7 mouse cellular contexts compared by ENCODE assay signal in the genomic region with DNA sequence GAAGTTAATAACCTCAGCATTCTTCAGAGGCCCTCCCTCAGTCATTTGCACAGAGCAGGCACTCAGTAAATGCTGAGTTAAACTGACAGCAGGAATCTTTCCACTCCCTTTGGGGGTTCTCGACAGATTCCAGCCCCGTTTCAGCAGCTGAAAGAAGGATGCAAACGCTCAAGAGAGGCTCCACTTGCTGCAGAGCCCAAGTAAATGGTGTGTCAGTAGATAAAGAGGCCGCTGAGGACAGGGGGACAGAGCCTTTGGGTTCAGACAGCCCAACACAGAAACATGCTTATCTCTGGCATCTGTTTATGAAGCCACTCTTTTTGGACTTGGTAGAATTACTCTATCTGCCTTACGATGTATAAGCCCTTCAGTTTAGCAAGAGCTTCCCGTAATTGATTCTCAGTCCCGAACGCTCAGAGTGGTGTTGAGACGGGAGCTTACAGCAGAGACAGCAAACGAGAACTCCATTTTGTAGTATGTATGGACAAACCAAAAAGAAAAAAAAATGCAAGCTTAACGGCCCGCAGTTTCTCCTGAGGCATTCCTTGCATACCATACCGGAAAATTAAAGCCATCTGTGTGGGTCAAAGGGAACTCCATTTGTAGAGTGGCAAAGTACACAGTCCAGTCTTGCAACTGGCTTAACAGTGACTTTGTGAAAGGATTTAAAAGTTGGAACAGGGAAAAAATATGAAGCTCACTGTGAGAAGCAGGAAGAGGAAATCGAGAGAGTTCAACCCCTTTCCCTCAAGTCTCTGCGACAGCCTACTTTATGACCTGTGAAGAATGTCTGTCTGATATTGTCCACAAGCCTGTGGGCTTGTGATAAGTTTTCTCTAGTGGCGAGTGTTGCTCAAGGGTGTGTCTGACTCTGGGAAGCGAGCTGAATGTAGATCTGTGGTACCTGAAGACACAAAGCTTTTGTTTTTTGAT. TPM values are rescaled to one million over a fixed set of nuclear protein-coding genes. Genes with fewer than 3 reads are reported as not detected.
DNase-seq lines count a peak whose midpoint lies in the region; ATAC-seq and TF ChIP-seq lines count a peak whose summit lies in the region.

No protein-coding gene starts in this region.

- peak; percentile 17 for DNase-seq in c-Kit-positive CD71-positive TER-119-positive erythroid progenitor cells, embryonic 14.5 days (ENCODE audit: low spot score)
- DNase-seq in kidney, adult 2 months: peak; percentile 52
- DNase-seq in right cerebral cortex, postnatal 14 days: no peak
- DNase-seq in right cerebral cortex, postnatal 36 days (ENCODE audit: low spot score in 2 of 2): no peak
- DNase-seq in cerebellum, adult 11 months: no peak

- TF ChIP-seq CTCF in kidney, adult 2 months (conservative IDR thresholded peaks at IDR 0.05; ENCODE audit: insufficient read depth, insufficient read length, low read depth, low read length): no peak

- H3K9ac ChIP-seq in embryonic facial prominence, embryonic 13.5 days: peak overlapping the region; percentile 0; the same call in 1 of the 2 replicates
- peak overlapping the region; percentile 43; the same call in 1 of the 2 replicates for H3K9ac ChIP-seq in lung, embryonic 16.5 days (ENCODE audit: low read length)

- H3K4me3 ChIP-seq in embryonic facial prominence, embryonic 13.5 days: peak overlapping the region; percentile 9
- no peak overlapping the region for H3K4me3 ChIP-seq in kidney, adult 2 months (ENCODE audit: insufficient read depth, low read depth, low read length)
- H3K4me3 ChIP-seq in lung, embryonic 16.5 days (ENCODE audit: low read length): no peak overlapping the region

- WGBS in embryonic facial prominence, embryonic 13.5 days: 13% methylated on average over 17 of the region's 17 CpGs
- WGBS in kidney, adult 2 months: 33% methylated on average over 17 of the region's 17 CpGs
- 11% methylated on average over 17 of the region's 17 CpGs for WGBS in lung, embryonic 16.5 days

- H3K4me1 ChIP-seq in embryonic facial prominence, embryonic 13.5 days: peaks cover 56% of the 10 kb centered on the region
- H3K4me1 ChIP-seq in kidney, adult 2 months (ENCODE audit: control insufficient read depth, insufficient read depth, low read length): peaks cover 11% of the 10 kb centered on the region; the same call in 1 of the 2 replicates
- peaks cover 33% of the 10 kb centered on the region for H3K4me1 ChIP-seq in lung, embryonic 16.5 days (replicated peaks; ENCODE audit: control insufficient read depth, insufficient read depth, low read length)

- no peak for TF ChIP-seq POLR2A in kidney, adult 2 months (IDR thresholded peaks at IDR 0.05; ENCODE audit: low read depth, low read length)

- H3K9me3 ChIP-seq in embryonic facial prominence, embryonic 13.5 days: no peaks in the 10 kb centered on the region
- no peaks in the 10 kb centered on the region for H3K9me3 ChIP-seq in lung, embryonic 16.5 days (ENCODE audit: control insufficient read depth, low read length)

- ATAC-seq in embryonic facial prominence, embryonic 13.5 days (ENCODE audit: insufficient number of reproducible peaks, insufficient read depth, low FRiP score, low TSS enrichment, low read depth): no peak; the same call in 1 of the 2 replicates
- ATAC-seq in lung, embryonic 16.5 days (ENCODE audit: low read depth): peak; percentile 73

- peak overlapping the region; percentile 95 for H3K27ac ChIP-seq in embryonic facial prominence, embryonic 13.5 days
- peak overlapping the region; percentile 59 for H3K27ac ChIP-seq in kidney, adult 2 months (ENCODE audit: insufficient read depth, low read depth, low read length)
- H3K27ac ChIP-seq in lung, embryonic 16.5 days (ENCODE audit: low read length): peak overlapping the region; percentile 81

- H3K27me3 ChIP-seq in embryonic facial prominence, embryonic 13.5 days: no peaks in the 10 kb centered on the region
- H3K27me3 ChIP-seq in kidney, adult 2 months (replicated peaks; ENCODE audit: control insufficient read depth, insufficient read depth, low read length): no peaks in the 10 kb centered on the region
- H3K27me3 ChIP-seq in lung, embryonic 16.5 days (ENCODE audit: control insufficient read depth, insufficient read depth, low read depth, low read length): no peaks in the 10 kb centered on the region

- peak overlapping the region; percentile 47 for H3K4me2 ChIP-seq in embryonic facial prominence, embryonic 13.5 days
- 0 out of 2 replicates have a peak overlapping the region, but pooled peaks have one; percentile 1 for H3K4me2 ChIP-seq in lung, embryonic 16.5 days (ENCODE audit: low read depth, low read length)

- H3K36me3 ChIP-seq in embryonic facial prominence, embryonic 13.5 days: peaks cover 9% of the 10 kb centered on the region
- H3K36me3 ChIP-seq in kidney, adult 2 months (ENCODE audit: control insufficient read depth, insufficient read depth, low read length): no peaks in the 10 kb centered on the region
- peaks cover 8% of the 10 kb centered on the region; the same call in 1 of the 2 replicates for H3K36me3 ChIP-seq in lung, embryonic 16.5 days (ENCODE audit: control insufficient read depth, insufficient read depth, low read length)

RNA-seq across cellular contexts. Expression of a gene that starts 55.2 kb away (rescaled TPM):
- 46.9 and 47.8 TPM in 2 replicates for polyA plus RNA-seq in embryonic facial prominence, embryonic 13.5 days (2015; fragmentation: Nextera tagmentation; extraction: Ambion mirVana)
- 2.6 and 2.7 TPM in 2 replicates for polyA plus RNA-seq in kidney, adult 2 months (2012; rRNA removed)
- polyA plus RNA-seq in lung, embryonic 16.5 days (2015; fragmentation: Nextera tagmentation; extraction: Ambion mirVana): 57.0 and 64.8 TPM in 2 replicates

Comparison
In these comparisons a context has a peak if more than half of its experiments do, and no peak if none do; other contexts are left out.
1. DNase-seq: peak in c-Kit-positive CD71-positive TER-119-positive erythroid progenitor cells, embryonic 14.5 days (single experiment) and kidney, adult 2 months (single experiment); none in right cerebral cortex, postnatal 14 days (single experiment), right cerebral cortex, postnatal 36 days (0 of 2) and cerebellum, adult 11 months (single experiment).
2. RNA of a gene that starts 55.2 kb away (polyA plus RNA-seq): 57.0 to 64.8 TPM in lung, embryonic 16.5 days and 46.9 to 47.8 TPM in embryonic facial prominence, embryonic 13.5 days; 2.6 to 2.7 TPM in kidney, adult 2 months; every median in the first group is over 10 times any median in the second.
3. Peak in every context shown above with its lines, with median percentiles within 50 percentile points of each other: H3K27ac ChIP-seq.